Mouse (Mus musculus) liver, embryonic 12.5 days (tissue): Measurements from ENCODE around the gene 4930519P11Rik. TPM values are rescaled to one million over a fixed set of nuclear protein-coding genes. Genes with fewer than 3 reads are reported as not detected.

ENCODE experiments used
- ATAC-seq: fragments of 200-750 bp; cut with Nextera tagmentation; 2 replicates; pipeline ENCODE4 v1.8.0; 2017; ENCODE audit warnings: moderate number of reproducible peaks, mild to moderate bottlenecking, moderate library complexity
- H3K27ac ChIP-seq: fragments of 300-500 bp; sonication (generic); 2 replicates; pipeline ENCODE4 v1.5.1; 2016; ENCODE audit warnings: mild to moderate bottlenecking
- H3K27me3 ChIP-seq: fragments of 300-500 bp; sonication (generic); replicated peaks from 2 replicates; pipeline ENCODE4 v1.6.1; 2016; ENCODE audit warnings: mild to moderate bottlenecking, moderate library complexity
- H3K36me3 ChIP-seq: fragments of 300-500 bp; sonication (generic); 2 replicates; pipeline ENCODE4 v1.6.1; 2016; ENCODE audit warnings: mild to moderate bottlenecking, moderate library complexity
- H3K4me1 ChIP-seq: fragments of 300-500 bp; sonication (generic); 2 replicates; pipeline ENCODE4 v1.6.1; 2016
- H3K4me2 ChIP-seq: fragments of 300-500 bp; sonication (generic); 2 replicates; pipeline ENCODE4 v1.6.1; 2016; ENCODE audit warnings: mild to moderate bottlenecking, moderate library complexity
- H3K4me3 ChIP-seq: fragments of 300-500 bp; sonication (generic); 2 replicates; pipeline ENCODE4 v1.5.1; 2016; ENCODE audit warnings: mild to moderate bottlenecking, moderate library complexity
- H3K9ac ChIP-seq: fragments of 300-500 bp; sonication (generic); 2 replicates; pipeline ENCODE4 v1.6.1; 2016; ENCODE audit warnings: mild to moderate bottlenecking, moderate library complexity
- H3K9me3 ChIP-seq: fragments of 300-500 bp; sonication (generic); replicated peaks from 2 replicates; pipeline ENCODE4 v1.6.1; 2016; ENCODE audit warnings: mild to moderate bottlenecking, moderate library complexity
- WGBS: fragments of 180-500 bp; shearing (Covaris S2); methylation state at CpG from one replicate; pipeline ENCODE4 v1.1.7; 2016; ENCODE audit not compliant: insufficient replicate concordance; 5-methylcytosine and 5-hydroxymethylcytosine counted together
- polyA plus RNA-seq: library from polyadenylated mRNA; unstranded; fragments of >200 nt; fragmentation: Nextera tagmentation; extraction: Ambion mirVana; gene quantifications from 2 replicates; pipeline ENCODE4 v1.2.1, GENCODE M21; 2016

4930519P11Rik gene
- polyA plus RNA-seq, 1 experiment from 2014 or later, result 0.45 TPM

DNA sequence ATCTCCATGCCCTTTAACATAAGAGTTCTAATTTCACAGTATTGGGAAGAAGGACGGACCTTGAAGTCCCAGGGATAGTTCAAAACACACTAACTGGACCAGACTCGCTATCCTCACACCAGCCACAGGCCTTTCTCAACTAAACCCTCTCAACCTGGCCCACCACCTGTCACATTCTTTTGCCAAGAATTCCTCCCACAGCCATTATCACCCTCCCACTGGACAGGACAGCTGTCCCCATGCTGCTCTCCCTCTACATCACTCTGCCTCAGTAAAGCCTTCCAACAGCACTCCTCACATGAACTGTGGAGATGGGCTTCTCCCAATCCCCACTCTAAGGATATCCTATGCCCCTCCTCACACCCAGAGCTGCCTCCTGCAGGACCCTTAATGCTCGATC, 47.7 kb downstream of the 4930519P11Rik start:
- H3K9ac ChIP-seq, result no peak overlapping the region
- no peak overlapping the region for H3K4me3 ChIP-seq
- no peak overlapping the region; the same call in 1 of the 2 replicates for H3K4me2 ChIP-seq
- peak overlapping the region; percentile 4; the same call in 1 of the 2 replicates for H3K27ac ChIP-seq
- ATAC-seq, result no peak
- no peaks in the 10 kb centered on the region for H3K9me3 ChIP-seq
- H3K27me3 ChIP-seq, result no peaks in the 10 kb centered on the region
- peaks cover 50% of the 10 kb centered on the region for H3K4me1 ChIP-seq
- WGBS, result 88% methylated on average over 3 of the region's 3 CpGs
- H3K36me3 ChIP-seq, result peaks cover 61% of the 10 kb centered on the region

- Histone ChIP-seq H3K4me3 (no peak overlapping the region), H3K4me2 (no peak overlapping the region), H3K9me3 (no peaks in the 10 kb centered on the region), H3K9ac (no peak overlapping the region), H3K36me3 (peaks cover 72% of the 10 kb centered on the region), H3K4me1 (peaks cover 54% of the 10 kb centered on the region), H3K27me3 (no peaks in the 10 kb centered on the region), H3K27ac (peak overlapping the region; percentile 9; the same call in 1 of the 2 replicates)
- 94% methylated on average over 21 of the region's 22 CpGs for WGBS
- no peak for ATAC-seq
Measured at GRCm38 (mm10) chr2:154563612-154564170, 49.5 kb downstream of the 4930519P11Rik start.

Other genes with a start within 250 kb of the 4930519P11Rik start
- gene Cdk5rap1, start 240.4 kb downstream of the 4930519P11Rik start, polyA plus RNA-seq, result 16.6 and 16.8 TPM in 2 replicates
- gene Snta1, start 205.3 kb downstream of the 4930519P11Rik start, polyA plus RNA-seq, result 1.5 and 1.6 TPM in 2 replicates
- gene Cbfa2t2, start 177.0 kb downstream of the 4930519P11Rik start, polyA plus RNA-seq, result 13.8 and 15.1 TPM in 2 replicates
- 1.5 and 1.6 TPM in 2 replicates for gene 1700003F12Rik, start 66.4 kb downstream of the 4930519P11Rik start, polyA plus RNA-seq
- gene Actl10, start 61.7 kb downstream of the 4930519P11Rik start, polyA plus RNA-seq, result 0.29 TPM in 1 of 2 replicates, not detected in the other
- gene Necab3, start 54.5 kb downstream of the 4930519P11Rik start, polyA plus RNA-seq, result 1.0 and 1.3 TPM in 2 replicates
- gene E2f1, start 43.5 kb downstream of the 4930519P11Rik start, polyA plus RNA-seq, result 27.0 and 27.4 TPM in 2 replicates
- 24.5 and 26.1 TPM in 2 replicates for gene Pxmp4, start 9.7 kb downstream of the 4930519P11Rik start, polyA plus RNA-seq
- 2.2 TPM in 2 replicates for gene Zfp341, start 140 bp downstream of the 4930519P11Rik start, polyA plus RNA-seq
- gene Chmp4b, start 38.3 kb upstream of the 4930519P11Rik start, polyA plus RNA-seq, result 17.6 and 18.2 TPM in 2 replicates
- not detected in 2 replicates for gene Gm14214, start 156.6 kb upstream of the 4930519P11Rik start, polyA plus RNA-seq
- gene Raly, start 177.7 kb upstream of the 4930519P11Rik start, polyA plus RNA-seq, result 29.6 and 37.1 TPM in 2 replicates
- gene a, start 178.0 kb upstream of the 4930519P11Rik start, polyA plus RNA-seq, result 0.29 and 0.36 TPM in 2 replicates